Mouse (Mus musculus) neural tube, embryonic 14.5 days (tissue): ENCODE results near the gene 1600012H06Rik. TPM values are rescaled to one million over a fixed set of nuclear protein-coding genes. Genes with fewer than 3 reads are reported as not detected.
"Not testable (repeated sequence)": the region's sequence is repeated elsewhere in the genome, so short reads cannot be mapped to it uniquely, and the experiment has no call there.

Experiments
- ATAC-seq: fragments of 200-750 bp; cut with Nextera tagmentation; 2 replicates; pipeline ENCODE4 v1.8.0; 2017; ENCODE audit warnings: low read depth, mild to moderate bottlenecking, moderate TSS enrichment, moderate library complexity
- H3K27ac ChIP-seq: fragments of 300-500 bp; sonication (generic); 2 replicates; pipeline ENCODE4 v1.5.1; 2014; ENCODE audit warnings: low read depth, mild to moderate bottlenecking, control low read depth, low read length, moderate library complexity, mixed read lengths
- H3K27me3 ChIP-seq: fragments of 300-500 bp; sonication (generic); 2 replicates; pipeline ENCODE4 v1.6.1; 2014; ENCODE audit warnings: low read length; ENCODE audit not compliant: control insufficient read depth, insufficient read depth
- H3K36me3 ChIP-seq: fragments of 300-500 bp; sonication (generic); 2 replicates; pipeline ENCODE4 v1.6.1; 2014; ENCODE audit warnings: low read length, mixed read lengths; ENCODE audit not compliant: control insufficient read depth, insufficient read depth
- H3K4me1 ChIP-seq: fragments of 300-500 bp; sonication (generic); 2 replicates; pipeline ENCODE4 v1.6.1; 2014; ENCODE audit warnings: low read length; ENCODE audit not compliant: control insufficient read depth, insufficient read depth
- H3K4me2 ChIP-seq: fragments of 300-500 bp; sonication (generic); 2 replicates; pipeline ENCODE4 v1.6.1; 2014; ENCODE audit warnings: mild to moderate bottlenecking, low read depth, low read length, control low read depth
- H3K4me3 ChIP-seq: fragments of 300-500 bp; sonication (generic); 2 replicates; pipeline ENCODE4 v1.5.1; 2014; ENCODE audit warnings: low read depth, low read length, control low read depth, mixed read lengths
- H3K9ac ChIP-seq: fragments of 300-500 bp; sonication (generic); replicated peaks from 2 replicates; pipeline ENCODE4 v1.6.1; 2014; ENCODE audit warnings: low read depth, mild to moderate bottlenecking, control low read depth, low read length, mixed read lengths
- H3K9me3 ChIP-seq: fragments of 300-500 bp; sonication (generic); 2 replicates; pipeline ENCODE4 v1.6.1; 2016; ENCODE audit warnings: low read length; ENCODE audit not compliant: control insufficient read depth
- WGBS: fragments of 180-500 bp; shearing (Covaris S2); extraction: QIAGEN DNeasy Blood & Tissue Kit; methylation state at CpG from one replicate; pipeline ENCODE4 v1.1.7; 2014; 5-methylcytosine and 5-hydroxymethylcytosine counted together
- polyA plus RNA-seq: library from polyadenylated mRNA; unstranded; fragments of >200 nt; fragmentation: Nextera tagmentation; extraction: Ambion mirVana; gene quantifications from 2 replicates; pipeline ENCODE4 v1.2.1, GENCODE M21; 2014

The 1600012H06Rik gene
- 24.5 and 26.6 TPM in 2 replicates for polyA plus RNA-seq

DNA sequence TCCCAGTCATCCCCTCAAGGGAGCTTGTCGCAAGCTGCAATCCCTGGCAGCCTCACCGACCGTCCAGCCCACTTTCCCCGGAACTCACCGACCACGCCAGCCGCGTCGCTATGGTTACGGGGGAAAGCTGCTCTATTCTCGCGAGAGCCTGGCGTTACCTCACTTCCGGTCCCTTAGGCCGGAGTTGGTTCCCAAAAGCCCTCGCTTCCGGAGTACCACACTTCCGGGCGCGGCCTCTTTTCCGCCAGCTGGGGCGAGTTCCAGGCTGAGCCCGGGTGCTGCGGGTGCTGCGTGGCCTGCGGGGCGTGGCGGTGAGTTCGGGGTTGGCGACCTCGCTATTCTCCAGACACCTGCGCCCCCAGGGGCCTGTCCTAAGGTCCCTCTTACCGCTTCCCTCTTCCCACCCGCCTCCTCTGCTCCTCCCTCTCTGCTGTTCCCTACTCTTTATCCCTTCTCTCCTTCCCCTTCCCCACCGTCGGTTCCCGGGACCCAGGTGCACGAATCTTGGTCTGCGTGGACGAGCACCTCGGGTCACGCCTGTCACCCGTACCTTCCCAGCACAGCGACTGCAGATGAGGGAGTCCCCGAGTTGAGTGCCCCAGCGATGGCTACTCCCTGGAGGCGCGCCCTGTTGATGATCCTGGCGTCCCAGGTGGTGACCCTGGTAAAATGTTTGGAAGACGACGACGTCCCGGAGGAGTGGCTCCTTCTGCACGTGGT is at the start of gene 1600012H06Rik, which contains the start of gene Wdr27:
TSS of gene 1600012H06Rik (plus strand) at position 176 of the 720 bp plus-strand sequence.
TSS of gene Wdr27 (minus strand) at position 150 of the 720 bp plus-strand sequence.
- Histone ChIP-seq H3K27ac (peak within 1 kb of the TSS; percentile 77), H3K4me2 (peak within 1 kb of the TSS; percentile 98), H3K36me3 (peaks cover 11% of the 10 kb centered on the region; the same call in 1 of the 2 replicates), H3K27me3 (no peaks in the 10 kb centered on the region; the same call in 1 of the 2 replicates), H3K9ac (peak within 1 kb of the TSS; percentile 83), H3K4me1 (peaks cover 11% of the 10 kb centered on the region), H3K4me3 (peak within 1 kb of the TSS; percentile 75), H3K9me3 (no peaks in the 10 kb centered on the region)
- under 1% methylated on average over 54 of the region's 54 CpGs for WGBS
- ATAC-seq = peak; percentile 99

GRCm38 (mm10) chr17:14895058-14895457 is 47.9 kb upstream of the 1600012H06Rik start:
- not testable (repeated sequence) for H3K27ac ChIP-seq, H3K4me3 ChIP-seq, H3K36me3 ChIP-seq, H3K4me2 ChIP-seq, H3K9ac ChIP-seq, ATAC-seq, H3K4me1 ChIP-seq, H3K27me3 ChIP-seq, H3K9me3 ChIP-seq

DNA sequence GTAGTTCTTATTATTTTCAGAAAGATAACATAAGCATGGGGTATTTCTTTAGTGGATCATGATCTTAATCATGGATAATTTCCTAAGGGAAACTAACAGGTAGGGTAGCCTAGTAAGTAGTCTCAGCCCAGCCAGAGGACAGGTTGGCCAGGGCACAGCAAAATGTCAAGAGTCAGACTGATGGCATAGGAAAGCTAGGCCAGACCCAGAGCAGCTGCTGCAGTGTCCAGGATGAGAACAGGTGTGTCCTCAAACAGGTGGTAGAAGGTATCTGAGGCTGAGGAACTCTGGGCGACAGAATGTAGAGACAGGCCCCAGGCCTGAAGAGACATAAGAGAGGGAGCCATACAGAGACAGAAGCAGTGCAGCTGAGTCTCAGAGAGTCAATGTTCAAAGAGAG is 44.0 kb upstream of the 1600012H06Rik start:
- ATAC-seq = no peak
- 85% methylated on average over 1 of the region's 1 CpGs for WGBS
- H3K4me3 ChIP-seq = no peak overlapping the region

DNA sequence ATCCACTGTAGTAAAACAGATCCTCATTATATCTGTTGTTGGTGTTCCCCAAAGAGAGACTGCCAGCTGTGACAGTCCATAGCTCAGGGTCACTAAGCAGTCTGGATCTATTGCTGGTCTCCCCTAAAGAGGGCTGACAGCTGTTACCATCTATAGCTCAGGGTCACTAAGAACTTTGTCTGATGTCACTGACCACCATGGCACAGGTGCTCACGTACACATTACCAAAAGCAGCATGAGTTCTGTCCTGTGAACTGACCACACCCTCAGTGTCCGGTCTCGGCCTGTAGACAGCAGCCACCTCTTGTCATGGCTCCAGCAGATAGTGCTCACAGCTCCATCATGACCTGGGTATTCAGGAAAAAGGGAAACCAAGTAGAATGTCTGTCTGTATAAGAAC is 39.8 kb upstream of the 1600012H06Rik start:
- Histone ChIP-seq H3K9me3 (no peaks in the 10 kb centered on the region), H3K27me3 (no peaks in the 10 kb centered on the region), H3K9ac (no peak overlapping the region), H3K4me2 (no peak overlapping the region), H3K4me3 (no peak overlapping the region), H3K4me1 (no peaks in the 10 kb centered on the region), H3K36me3 (no peaks in the 10 kb centered on the region), H3K27ac (no peak overlapping the region)
- no peak for ATAC-seq
- WGBS = 84% methylated on average over 3 of the region's 3 CpGs

More for the DNA sequence above, 44.0 kb upstream of the 1600012H06Rik start:
- Histone ChIP-seq H3K9me3 (no peaks in the 10 kb centered on the region), H3K4me2 (no peak overlapping the region), H3K36me3 (no peaks in the 10 kb centered on the region), H3K27me3 (no peaks in the 10 kb centered on the region), H3K27ac (no peak overlapping the region), H3K9ac (no peak overlapping the region), H3K4me1 (no peaks in the 10 kb centered on the region)

GRCm38 (mm10) chr17:14904206-14904605 is 38.8 kb upstream of the 1600012H06Rik start:
- Histone ChIP-seq H3K27me3 (no peaks in the 10 kb centered on the region), H3K27ac (no peak overlapping the region), H3K9me3 (no peaks in the 10 kb centered on the region), H3K9ac (no peak overlapping the region), H3K4me1 (no peaks in the 10 kb centered on the region), H3K36me3 (no peaks in the 10 kb centered on the region), H3K4me2 (no peak overlapping the region), H3K4me3 (no peak overlapping the region)
- WGBS = 89% methylated on average over 6 of the region's 6 CpGs
- ATAC-seq = no peak

GRCm38 (mm10) chr17:14904637-14905265 is 38.2 kb upstream of the 1600012H06Rik start:
- Histone ChIP-seq H3K4me3 (no peak overlapping the region), H3K36me3 (no peaks in the 10 kb centered on the region), H3K9me3 (no peaks in the 10 kb centered on the region), H3K4me2 (no peak overlapping the region), H3K27me3 (no peaks in the 10 kb centered on the region), H3K27ac (no peak overlapping the region), H3K4me1 (no peaks in the 10 kb centered on the region), H3K9ac (no peak overlapping the region)
- peak; percentile 75 for ATAC-seq
- WGBS = 55% methylated on average over 7 of the region's 7 CpGs

DNA sequence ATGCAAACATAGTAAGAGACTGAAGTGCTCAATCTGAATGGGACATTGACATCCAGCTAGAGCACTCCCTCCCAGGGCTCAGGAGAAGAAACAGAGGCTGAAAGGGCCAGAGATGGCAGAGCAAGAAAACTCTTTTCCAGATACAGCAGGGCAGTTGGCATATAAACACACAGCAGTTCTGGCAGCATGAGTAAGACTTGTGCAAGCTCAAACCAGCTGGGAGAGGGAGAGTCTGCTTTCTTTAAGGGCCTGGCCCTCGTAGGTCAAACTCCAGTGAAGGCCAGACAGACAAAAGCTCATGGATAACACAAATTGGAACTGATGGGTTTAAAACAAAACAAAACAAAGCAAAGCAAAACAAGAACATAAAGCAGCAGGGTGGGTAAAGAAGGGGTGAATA is 36.4 kb upstream of the 1600012H06Rik start:
- H3K4me3 ChIP-seq = no peak overlapping the region
- no peaks in the 10 kb centered on the region for H3K9me3 ChIP-seq
- no peak for ATAC-seq
- no peak overlapping the region for H3K4me2 ChIP-seq
- H3K36me3 ChIP-seq = no peaks in the 10 kb centered on the region
- no peaks in the 10 kb centered on the region for H3K27me3 ChIP-seq
- no peak overlapping the region for H3K9ac ChIP-seq
- 42% methylated on average over 1 of the region's 1 CpGs for WGBS
- H3K27ac ChIP-seq = no peak overlapping the region
- H3K4me1 ChIP-seq = no peaks in the 10 kb centered on the region

- ATAC-seq = no peak
- Histone ChIP-seq H3K4me3 (no peak overlapping the region), H3K27me3 (no peaks in the 10 kb centered on the region), H3K4me2 (no peak overlapping the region), H3K27ac (no peak overlapping the region), H3K36me3 (no peaks in the 10 kb centered on the region), H3K9me3 (no peaks in the 10 kb centered on the region), H3K9ac (no peak overlapping the region), H3K4me1 (no peaks in the 10 kb centered on the region)
- WGBS = 81% methylated on average over 12 of the region's 12 CpGs
These were observed 35.8 kb upstream of the 1600012H06Rik start for GRCm38 (mm10) chr17:14907136-14907535.

DNA sequence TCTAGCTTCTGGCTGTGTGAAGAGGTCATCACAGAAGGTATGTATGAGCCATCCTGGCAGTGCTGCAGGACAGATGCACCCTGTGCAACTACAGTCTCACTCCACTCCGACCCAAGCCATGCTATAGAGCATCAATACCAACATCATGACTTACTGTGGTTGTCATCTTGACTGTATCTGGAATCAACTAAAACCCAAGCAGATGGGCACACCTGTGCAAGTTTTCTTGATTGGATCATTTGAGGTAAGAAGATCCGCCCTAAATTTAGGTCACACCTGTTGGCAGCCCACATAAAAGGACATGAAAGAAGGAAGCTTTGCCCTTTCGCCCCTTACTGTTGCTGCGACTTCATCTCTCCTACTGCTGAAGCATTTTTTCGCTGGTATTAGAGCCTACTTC is 33.7 kb upstream of the 1600012H06Rik start:
- Histone ChIP-seq H3K4me2 (no peak overlapping the region), H3K27ac (no peak overlapping the region), H3K27me3 (no peaks in the 10 kb centered on the region), H3K4me3 (no peak overlapping the region), H3K36me3 (no peaks in the 10 kb centered on the region), H3K9me3 (no peaks in the 10 kb centered on the region), H3K4me1 (no peaks in the 10 kb centered on the region), H3K9ac (no peak overlapping the region)
- ATAC-seq = no peak
- 91% methylated on average over 5 of the region's 5 CpGs for WGBS
